Mouse (Mus musculus) lung, postnatal 14 days (tissue): Measurements from ENCODE around the gene Ppp1r1c.
"Not testable (repeated sequence)": the region's sequence is repeated elsewhere in the genome, so short reads cannot be mapped to it uniquely, and the experiment has no call there.

Source experiments
- DNase-seq: peaks from one replicate; pipeline ENCODE4 v3.0.0; 2021

The Ppp1r1c gene

GRCm38 (mm10) chr2:79751685-79752084 lies 44.1 kb downstream of the Ppp1r1c start:
- no peak for DNase-seq

GRCm38 (mm10) chr2:79760018-79760417 lies 52.4 kb downstream of the Ppp1r1c start:
- peak; percentile 17 for DNase-seq

GRCm38 (mm10) chr2:79762723-79763388 lies 55.3 kb downstream of the Ppp1r1c start:
- no peak for DNase-seq

GRCm38 (mm10) chr2:79765032-79765431 lies 57.5 kb downstream of the Ppp1r1c start:
- DNase-seq = no peak

- peak; percentile 3 for DNase-seq
Measured at GRCm38 (mm10) chr2:79765723-79766122, 58.1 kb downstream of the Ppp1r1c start.

- DNase-seq = no peak
Measured at GRCm38 (mm10) chr2:79768625-79769024, 61.0 kb downstream of the Ppp1r1c start.

- DNase-seq = no peak
Measured at GRCm38 (mm10) chr2:79770307-79770706, 62.7 kb downstream of the Ppp1r1c start.

GRCm38 (mm10) chr2:79774372-79774771 lies 66.8 kb downstream of the Ppp1r1c start:
- peak; percentile 88 for DNase-seq

- no peak for DNase-seq
Measured at GRCm38 (mm10) chr2:79777801-79778200, 70.2 kb downstream of the Ppp1r1c start.

GRCm38 (mm10) chr2:79780772-79781171 lies 73.2 kb downstream of the Ppp1r1c start:
- no peak for DNase-seq

GRCm38 (mm10) chr2:79785541-79786134 lies 78.1 kb downstream of the Ppp1r1c start:
- no peak for DNase-seq

GRCm38 (mm10) chr2:79786467-79786866 lies 78.9 kb downstream of the Ppp1r1c start:
- no peak for DNase-seq

- no peak for DNase-seq
Measured at GRCm38 (mm10) chr2:79793186-79793585, 85.6 kb downstream of the Ppp1r1c start.

GRCm38 (mm10) chr2:79797444-79797843 lies 89.9 kb downstream of the Ppp1r1c start:
- no peak for DNase-seq

- DNase-seq = no peak
Measured at GRCm38 (mm10) chr2:79798627-79799026, 91.0 kb downstream of the Ppp1r1c start.

GRCm38 (mm10) chr2:79815708-79816484 lies 108.3 kb downstream of the Ppp1r1c start:
- DNase-seq = no peak

GRCm38 (mm10) chr2:79819543-79819942 lies 112.0 kb downstream of the Ppp1r1c start:
- DNase-seq = no peak

GRCm38 (mm10) chr2:79825853-79826252 lies 118.3 kb downstream of the Ppp1r1c start:
- DNase-seq = no peak

- DNase-seq = no peak
Measured at GRCm38 (mm10) chr2:79839090-79839489, 131.5 kb downstream of the Ppp1r1c start.

- no peak for DNase-seq
Measured at GRCm38 (mm10) chr2:79839513-79839912, 131.9 kb downstream of the Ppp1r1c start.

- DNase-seq = not testable (repeated sequence)
Measured at GRCm38 (mm10) chr2:79847396-79847795, 139.8 kb downstream of the Ppp1r1c start.

- no peak for DNase-seq
Measured at GRCm38 (mm10) chr2:79856874-79857273, 149.3 kb downstream of the Ppp1r1c start.

GRCm38 (mm10) chr2:79865275-79865999 lies 157.9 kb downstream of the Ppp1r1c start:
- peak; percentile 3 for DNase-seq
